Mouse (Mus musculus) monocyte, adult 5-6 weeks (primary cell): ENCODE data around the gene Gm21972. TPM values are rescaled to one million over a fixed set of nuclear protein-coding genes. Genes with fewer than 3 reads are reported as not detected.

Experiments
- ATAC-seq: fragments of 153-309, 156-312 bp; replicated peaks from 2 replicates; pipeline ENCODE4 v1.8.0; 2017; ENCODE audit warnings: mild to moderate bottlenecking; ENCODE audit not compliant: low TSS enrichment, insufficient number of reproducible peaks, severe bottlenecking, poor library complexity, low FRiP score
- total RNA-seq: library from RNA; stranded (forward); fragments of 200-1000, 200-491, 200-594 nt; gene quantifications from 3 replicates; pipeline ENCODE4 v1.2.3, GENCODE M21; 2017

Gene Gm21972
- total RNA-seq, 1 experiment from 2014 or later = not detected

DNA sequence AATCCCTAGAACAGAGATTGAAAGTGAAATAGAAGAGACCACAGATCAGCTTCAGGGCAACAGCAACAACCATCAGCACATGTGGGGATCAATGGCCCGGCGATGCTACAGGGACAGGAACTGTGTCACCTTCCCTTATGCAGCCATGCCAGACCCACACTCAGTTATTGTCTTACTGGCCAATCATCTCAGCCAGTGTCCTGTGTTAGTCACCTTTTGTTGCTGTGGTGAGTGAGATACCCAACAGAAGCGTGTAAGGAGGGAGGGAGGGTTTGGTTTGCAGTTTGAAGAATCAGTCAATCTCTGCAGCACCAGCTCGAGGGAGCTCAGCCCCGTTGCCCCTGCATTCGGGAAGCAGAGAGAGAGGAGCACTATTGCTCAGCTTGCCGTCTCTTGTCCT, 77.2 kb downstream of the Gm21972 start:
- no peak for ATAC-seq

DNA sequence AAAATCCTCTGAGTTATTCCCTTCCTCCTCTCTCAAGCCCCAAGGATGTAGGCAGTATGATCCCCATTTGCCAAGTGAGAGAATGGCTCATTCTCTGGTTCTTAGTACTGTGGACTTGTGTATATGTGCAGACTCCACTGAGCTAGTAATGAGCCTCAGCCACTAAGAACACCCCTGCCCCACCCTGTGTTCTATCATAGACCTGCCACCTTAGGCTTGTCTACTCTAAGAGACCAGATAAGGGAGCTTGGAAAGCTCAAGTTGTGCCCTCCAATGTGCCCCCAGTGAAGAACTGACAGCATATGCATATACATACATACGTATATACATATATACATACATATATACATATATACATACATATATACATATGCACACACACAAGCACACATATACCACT, 78.1 kb downstream of the Gm21972 start:
- no peak for ATAC-seq

Other genes with a start within 250 kb of the Gm21972 start
- 94.7 to 124 TPM (median 121 TPM) in 3 replicates for gene Itm2c, start 239.4 kb upstream of the Gm21972 start, total RNA-seq
- not detected in 3 replicates for gene 4933407L21Rik, start 205.2 kb upstream of the Gm21972 start, total RNA-seq
- 2.2 to 4.9 TPM (median 4.7 TPM) in 3 replicates for gene Gpr55, start 172.6 kb upstream of the Gm21972 start, total RNA-seq
- not detected in 3 replicates for gene Spata3, start 116.8 kb upstream of the Gm21972 start, total RNA-seq
- gene 2810459M11Rik, start 87.8 kb upstream of the Gm21972 start, total RNA-seq = 0.21 TPM in 1 of 3 replicates, not detected in the others
- 67.2 to 76.2 TPM (median 72.3 TPM) in 3 replicates for gene Psmd1, start 69.2 kb upstream of the Gm21972 start, total RNA-seq
- gene Htr2b, start 21.7 kb upstream of the Gm21972 start, total RNA-seq = not detected in 3 replicates
- gene Armc9, start 21.1 kb downstream of the Gm21972 start, total RNA-seq = 1.3 to 5.3 TPM (median 3.6 TPM) in 3 replicates
- gene B3gnt7, start 169.2 kb downstream of the Gm21972 start, total RNA-seq = 1.9 to 10.4 TPM (median 2.5 TPM) in 3 replicates
- gene Ncl, start 225.8 kb downstream of the Gm21972 start, total RNA-seq = 271 to 340 TPM (median 288 TPM) in 3 replicates